Mouse (Mus musculus) lung, postnatal 0 days (tissue): ENCODE measurements around the gene Hes7. TPM values are rescaled to one million over a fixed set of nuclear protein-coding genes. Genes with fewer than 3 reads are reported as not detected.

Experiments used
- ATAC-seq: fragments of 200-750 bp; cut with Nextera tagmentation; 2 replicates; pipeline ENCODE4 v1.8.0; 2017; ENCODE audit warnings: moderate library complexity
- DNase-seq: peaks from one replicate; pipeline ENCODE4 v3.0.0-alpha.2; 2016; ENCODE audit warnings: low spot score
- H3K27ac ChIP-seq: fragments of 300-500 bp; sonication (generic); 2 replicates; pipeline ENCODE4 v1.5.1; 2014; ENCODE audit warnings: antibody characterized with exemption, mild to moderate bottlenecking, low read length, mixed read lengths
- H3K27me3 ChIP-seq: fragments of 300-500 bp; sonication (generic); replicated peaks from 2 replicates; pipeline ENCODE4 v1.6.1; 2014; ENCODE audit warnings: low read length, mixed read lengths; ENCODE audit not compliant: insufficient read depth
- H3K36me3 ChIP-seq: fragments of 300-500 bp; sonication (generic); 2 replicates; pipeline ENCODE4 v1.6.1; 2014; ENCODE audit warnings: low read length, mixed read lengths; ENCODE audit not compliant: insufficient read depth
- H3K4me1 ChIP-seq: fragments of 300-500 bp; sonication (generic); 2 replicates; pipeline ENCODE4 v1.6.1; 2014; ENCODE audit warnings: antibody characterized with exemption, low read depth, low read length, mixed read lengths; ENCODE audit not compliant: insufficient read depth
- H3K4me2 ChIP-seq: fragments of 300-500 bp; sonication (generic); replicated peaks from 2 replicates; pipeline ENCODE4 v1.6.1; 2014; ENCODE audit warnings: low read depth, mild to moderate bottlenecking, low read length, moderate library complexity, mixed read lengths
- H3K4me3 ChIP-seq: fragments of 300-500 bp; sonication (generic); 2 replicates; pipeline ENCODE4 v1.5.1; 2014; ENCODE audit warnings: low read depth, low read length
- H3K9ac ChIP-seq: fragments of 300-500 bp; sonication (generic); replicated peaks from 2 replicates; pipeline ENCODE4 v1.6.1; 2014; ENCODE audit warnings: low read depth, mild to moderate bottlenecking
- H3K9me3 ChIP-seq: fragments of 300-500 bp; sonication (generic); 2 replicates; pipeline ENCODE4 v1.6.1; 2016; ENCODE audit warnings: low read length, mixed read lengths
- CTCF ChIP-seq: IDR thresholded peaks from 2 replicates; pipeline ENCODE4 v1.5.1; 2016; ENCODE audit warnings: antibody characterized with exemption, mild to moderate bottlenecking
- EP300 ChIP-seq: IDR thresholded peaks from 2 replicates; pipeline ENCODE4 v1.6.1; 2016; ENCODE audit warnings: antibody characterized with exemption, mild to moderate bottlenecking, control low read depth
- WGBS: fragments of 180-500 bp; shearing (Covaris S2); extraction: QIAGEN DNeasy Blood & Tissue Kit; methylation state at CpG from one replicate; pipeline ENCODE4 v1.1.7; 2014; 5-methylcytosine and 5-hydroxymethylcytosine counted together
- polyA plus RNA-seq: library from polyadenylated mRNA; unstranded; fragments of >200 nt; fragmentation: Nextera tagmentation; extraction: Ambion mirVana; gene quantifications from 2 replicates; pipeline ENCODE4 v1.2.1, GENCODE M21; 2015

Hes7 gene
- polyA plus RNA-seq, 1 experiment from 2014 or later: 0.49 TPM

GRCm38 (mm10) chr11:69169313-69169712, 49.1 kb downstream of the Hes7 start:
- no peaks in the 10 kb centered on the region for H3K9me3 ChIP-seq
- no peak for ATAC-seq

GRCm38 (mm10) chr11:69171626-69172025, 51.4 kb downstream of the Hes7 start:
- no peaks in the 10 kb centered on the region for H3K4me1 ChIP-seq
- no peak overlapping the region for H3K4me3 ChIP-seq
- H3K9me3 ChIP-seq: no peaks in the 10 kb centered on the region
- DNase-seq: peak; percentile 88
- H3K9ac ChIP-seq: no peak overlapping the region
- no peaks in the 10 kb centered on the region for H3K27me3 ChIP-seq
- peak; percentile 81 for ATAC-seq
- no peak for TF ChIP-seq EP300
- TF ChIP-seq CTCF: peak; percentile 88
- H3K36me3 ChIP-seq: no peaks in the 10 kb centered on the region
- H3K27ac ChIP-seq: no peak overlapping the region
- H3K4me2 ChIP-seq: no peak overlapping the region
- WGBS: 21% methylated on average over 7 of the region's 7 CpGs

More at GRCm38 (mm10) chr11:69169313-69169712, 49.1 kb downstream of the Hes7 start:
- TF ChIP-seq CTCF (no peak), EP300 (no peak)
- no peak overlapping the region for H3K9ac ChIP-seq
- H3K27ac ChIP-seq: no peak overlapping the region
- H3K4me2 ChIP-seq: no peak overlapping the region
- DNase-seq: no peak
- no peaks in the 10 kb centered on the region for H3K27me3 ChIP-seq
- H3K4me1 ChIP-seq: no peaks in the 10 kb centered on the region
- WGBS: 74% methylated on average over 12 of the region's 12 CpGs
- no peak overlapping the region for H3K4me3 ChIP-seq
- no peaks in the 10 kb centered on the region for H3K36me3 ChIP-seq

DNA sequence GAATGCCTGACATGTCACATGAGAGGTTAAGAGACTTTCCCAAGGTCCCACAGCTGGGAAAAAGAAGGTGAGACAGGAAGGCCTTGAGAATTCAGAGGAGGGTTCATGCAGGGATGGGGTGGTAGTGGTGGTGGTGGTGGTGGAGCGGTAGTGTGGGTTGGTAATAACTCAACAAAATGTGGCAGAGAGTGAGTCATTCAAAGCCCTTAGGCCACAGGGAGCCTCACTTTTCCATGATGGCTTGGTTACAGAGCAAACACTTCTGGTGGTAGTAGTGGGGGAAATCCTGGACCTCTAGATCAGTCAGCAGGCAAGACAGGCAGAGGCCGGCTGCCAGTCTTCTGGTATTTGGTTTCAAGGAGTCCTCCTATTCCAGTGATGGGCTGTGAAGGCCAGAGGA, 52.4 kb downstream of the Hes7 start:
- H3K4me2 ChIP-seq: no peak overlapping the region
- no peaks in the 10 kb centered on the region for H3K36me3 ChIP-seq
- H3K4me3 ChIP-seq: no peak overlapping the region
- no peak overlapping the region for H3K27ac ChIP-seq
- H3K4me1 ChIP-seq: no peaks in the 10 kb centered on the region
- H3K27me3 ChIP-seq: no peaks in the 10 kb centered on the region
- no peak overlapping the region for H3K9ac ChIP-seq
- no peak for DNase-seq
- no peak for ATAC-seq
- WGBS: 61% methylated on average over 2 of the region's 2 CpGs
- H3K9me3 ChIP-seq: no peaks in the 10 kb centered on the region
- TF ChIP-seq EP300 (no peak), CTCF (no peak)

Other genes starting within 250 kb of the Hes7 start
- gene Ndel1, start 248.5 kb upstream of the Hes7 start, polyA plus RNA-seq: 79.1 and 85.4 TPM in 2 replicates
- 0.16 and 0.19 TPM in 2 replicates for gene Rnf222, start 231.9 kb upstream of the Hes7 start, polyA plus RNA-seq
- gene Rpl26, start 218.8 kb upstream of the Hes7 start, polyA plus RNA-seq: 741 and 807 TPM in 2 replicates
- not detected in 2 replicates for gene Odf4, start 193.3 kb upstream of the Hes7 start, polyA plus RNA-seq
- 24.2 and 30.7 TPM in 2 replicates for gene Arhgef15, start 162.9 kb upstream of the Hes7 start, polyA plus RNA-seq
- 4.3 and 5.5 TPM in 2 replicates for gene Slc25a35, start 152.3 kb upstream of the Hes7 start, polyA plus RNA-seq
- 16.0 and 18.3 TPM in 2 replicates for gene Rangrf, start 145.2 kb upstream of the Hes7 start, polyA plus RNA-seq
- gene Pfas, start 111.9 kb upstream of the Hes7 start, polyA plus RNA-seq: 7.0 and 9.0 TPM in 2 replicates
- gene Ctc1, start 104.5 kb upstream of the Hes7 start, polyA plus RNA-seq: 12.2 and 12.3 TPM in 2 replicates
- 6.5 and 9.1 TPM in 2 replicates for gene Aurkb, start 74.8 kb upstream of the Hes7 start, polyA plus RNA-seq
- 20.1 and 21.9 TPM in 2 replicates for gene Borcs6, start 60.7 kb upstream of the Hes7 start, polyA plus RNA-seq
- gene Tmem107, start 49.6 kb upstream of the Hes7 start, polyA plus RNA-seq: 62.9 and 70.0 TPM in 2 replicates
- gene Vamp2, start 31.9 kb upstream of the Hes7 start, polyA plus RNA-seq: 45.0 and 50.6 TPM in 2 replicates
- 16.6 and 30.0 TPM in 2 replicates for gene Per1, start 25.2 kb upstream of the Hes7 start, polyA plus RNA-seq
- 0.42 and 0.50 TPM in 2 replicates for gene 9130213A22Rik, start 2.2 kb downstream of the Hes7 start, polyA plus RNA-seq
- gene Aloxe3, start 5.5 kb downstream of the Hes7 start, polyA plus RNA-seq: 0.13 and 0.44 TPM in 2 replicates
- gene Alox12b, start 36.6 kb downstream of the Hes7 start, polyA plus RNA-seq: not detected in 2 replicates
- gene Alox8, start 77.4 kb downstream of the Hes7 start, polyA plus RNA-seq: 0.04 and 0.08 TPM in 2 replicates
- gene Gucy2e, start 116.6 kb downstream of the Hes7 start, polyA plus RNA-seq: 0.04 TPM in 1 of 2 replicates, not detected in the other
- 5.0 and 5.5 TPM in 2 replicates for gene Cntrob, start 203.4 kb downstream of the Hes7 start, polyA plus RNA-seq
- 109 TPM in 2 replicates for gene Trappc1, start 203.6 kb downstream of the Hes7 start, polyA plus RNA-seq
- gene Kcnab3, start 205.9 kb downstream of the Hes7 start, polyA plus RNA-seq: 0.86 and 0.93 TPM in 2 replicates
- 5.7 and 6.6 TPM in 2 replicates for gene Rnf227, start 220.1 kb downstream of the Hes7 start, polyA plus RNA-seq
- 29.9 and 38.4 TPM in 2 replicates for gene Chd3, start 249.0 kb downstream of the Hes7 start, polyA plus RNA-seq